Mouse (Mus musculus): Measurements from ENCODE around the gene Usb1. TPM values are rescaled to one million over a fixed set of nuclear protein-coding genes. Genes with fewer than 3 reads are reported as not detected.

Usb1 gene
- total RNA-seq, 1 experiment from 2014 or later = 46.4 TPM

DNA sequence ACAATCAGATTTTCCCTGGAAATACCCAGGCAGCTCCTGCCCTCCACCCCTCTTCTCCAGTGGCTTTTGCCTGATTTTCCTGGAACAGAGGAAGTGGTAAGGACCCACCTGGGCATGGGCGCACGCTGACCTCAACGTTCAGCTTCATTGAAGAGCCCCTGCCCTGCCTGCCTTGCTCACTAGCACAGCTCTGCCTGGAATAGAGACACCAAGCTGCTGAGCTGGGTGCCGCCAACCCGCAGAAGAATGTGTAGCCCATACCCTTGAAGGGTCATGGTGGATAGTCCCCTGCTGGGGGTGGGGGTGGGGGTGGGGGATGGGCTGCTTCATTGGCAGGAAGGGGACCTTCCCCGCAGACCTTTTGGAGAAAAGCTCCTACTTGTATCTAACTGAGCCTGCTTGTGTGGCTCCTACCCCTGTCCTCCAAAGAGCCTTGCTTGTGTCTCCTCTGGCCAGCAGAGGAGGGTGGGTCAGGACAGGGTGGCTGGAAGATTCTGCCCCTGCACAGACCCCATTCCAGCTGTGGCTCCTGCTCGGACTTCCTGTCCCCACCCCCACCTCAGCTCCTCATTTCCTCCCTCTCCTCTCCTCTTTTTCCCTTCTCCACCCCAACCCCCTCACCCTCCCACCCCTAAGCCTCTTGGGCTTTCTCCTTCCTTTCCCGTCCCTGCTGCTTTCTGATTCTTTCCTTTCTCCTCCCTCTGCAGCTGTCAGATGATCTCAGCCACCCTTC lies 63.3 kb downstream of the Usb1 start:
- ATAC-seq (ENCODE audit: extremely low read depth, insufficient number of reproducible peaks, low FRiP score, poor library complexity, severe bottlenecking) = no peak

DNA sequence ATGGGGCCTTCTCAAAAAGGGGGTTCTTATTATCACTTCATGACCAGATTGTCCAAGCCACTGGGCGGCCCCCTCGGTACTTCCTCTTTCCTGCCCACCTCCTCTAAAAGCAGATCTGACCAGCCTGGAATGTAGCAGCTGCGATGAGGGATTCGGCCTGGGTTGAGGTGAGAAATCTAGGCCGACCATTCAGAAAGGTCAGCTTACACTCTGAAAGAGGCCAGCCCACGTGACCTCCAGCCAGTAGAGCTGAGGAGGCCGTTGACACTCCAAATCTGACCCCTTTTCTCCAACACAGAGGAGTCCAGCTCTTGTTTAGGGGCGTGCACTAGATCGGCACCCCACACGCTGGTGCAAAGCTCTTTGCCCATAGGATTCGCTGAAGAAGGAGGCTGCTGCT lies 64.7 kb downstream of the Usb1 start:
- no peak for ATAC-seq (ENCODE audit: extremely low read depth, insufficient number of reproducible peaks, low FRiP score, poor library complexity, severe bottlenecking)

Other genes starting within 250 kb of the Usb1 start
- 1.2 and 2.2 TPM in 2 replicates for gene Kifc3, start 129.5 kb upstream of the Usb1 start, total RNA-seq (2017)
- 0.12 TPM in 1 of 2 replicates, not detected in the other for gene Cngb1, start 25.7 kb upstream of the Usb1 start, total RNA-seq (2017)
- gene Tepp, start 21.7 kb upstream of the Usb1 start, total RNA-seq (2017) = not detected in 2 replicates
- 6.9 and 7.6 TPM in 2 replicates for gene Zfp319, start 334 bp upstream of the Usb1 start, total RNA-seq (2017)
- 0.12 and 0.25 TPM in 2 replicates for gene Mmp15, start 20.0 kb downstream of the Usb1 start, total RNA-seq (2017)
- gene Cfap20, start 102.6 kb downstream of the Usb1 start, total RNA-seq (2017) = 40.3 and 42.5 TPM in 2 replicates
- 24.4 and 25.7 TPM in 2 replicates for gene Csnk2a2, start 157.8 kb downstream of the Usb1 start, total RNA-seq (2017)
- not detected in 2 replicates for gene Ccdc113, start 201.8 kb downstream of the Usb1 start, total RNA-seq (2017)
- not detected in 2 replicates for gene Prss54, start 244.1 kb downstream of the Usb1 start, total RNA-seq (2017)

Data from neutrophil, adult 5-6 weeks (primary cell).